Mouse (Mus musculus) induced T-regulatory cell, adult 2 months (primary cell): ENCODE data around the gene Frmd4b.
A peak's percentile ranks its signal among the peaks of the same experiment; 100 is the strongest.

Source experiments
- DNase-seq: peaks from one replicate; pipeline ENCODE4 v3.0.0-alpha.2; 2012; ENCODE audit warnings: low read depth

Frmd4b gene

GRCm38 (mm10) chr6:97579704-97580103 lies 37.6 kb downstream of the Frmd4b start:
- no peak for DNase-seq

- DNase-seq = no peak
These were observed 39.1 kb downstream of the Frmd4b start for GRCm38 (mm10) chr6:97578210-97578609.

- no peak for DNase-seq
These were observed 40.0 kb downstream of the Frmd4b start for GRCm38 (mm10) chr6:97577349-97577748.

GRCm38 (mm10) chr6:97576565-97577346 lies 40.6 kb downstream of the Frmd4b start:
- DNase-seq = no peak

- no peak for DNase-seq
These were observed 41.2 kb downstream of the Frmd4b start for GRCm38 (mm10) chr6:97576096-97576495.

- DNase-seq = no peak
These were observed 42.4 kb downstream of the Frmd4b start for GRCm38 (mm10) chr6:97574973-97575372.

GRCm38 (mm10) chr6:97572226-97572625 lies 45.1 kb downstream of the Frmd4b start:
- DNase-seq = no peak

- DNase-seq = no peak
These were observed 48.8 kb downstream of the Frmd4b start for GRCm38 (mm10) chr6:97568538-97568937.

- no peak for DNase-seq
These were observed 50.6 kb downstream of the Frmd4b start for GRCm38 (mm10) chr6:97566746-97567145.

- DNase-seq = no peak
These were observed 60.2 kb downstream of the Frmd4b start for GRCm38 (mm10) chr6:97557147-97557546.

GRCm38 (mm10) chr6:97555637-97556036 lies 61.7 kb downstream of the Frmd4b start:
- DNase-seq = no peak

- DNase-seq = no peak
These were observed 63.9 kb downstream of the Frmd4b start for GRCm38 (mm10) chr6:97553431-97553830.

- no peak for DNase-seq
These were observed 64.8 kb downstream of the Frmd4b start for GRCm38 (mm10) chr6:97552573-97552972.

- no peak for DNase-seq
These were observed 65.5 kb downstream of the Frmd4b start for GRCm38 (mm10) chr6:97551884-97552283.

GRCm38 (mm10) chr6:97551161-97551560 lies 66.2 kb downstream of the Frmd4b start:
- DNase-seq = no peak

- no peak for DNase-seq
These were observed 76.9 kb downstream of the Frmd4b start for GRCm38 (mm10) chr6:97540458-97540857.

- no peak for DNase-seq
These were observed 81.4 kb downstream of the Frmd4b start for GRCm38 (mm10) chr6:97535763-97536445.

GRCm38 (mm10) chr6:97531043-97531442 lies 86.3 kb downstream of the Frmd4b start:
- DNase-seq = peak; percentile 27

- DNase-seq = no peak
These were observed 88.2 kb downstream of the Frmd4b start for GRCm38 (mm10) chr6:97528961-97529680.

GRCm38 (mm10) chr6:97526092-97526491 lies 91.2 kb downstream of the Frmd4b start:
- peak; percentile 75 for DNase-seq

- peak; percentile 83 for DNase-seq
These were observed 94.2 kb downstream of the Frmd4b start for GRCm38 (mm10) chr6:97523118-97523517.

GRCm38 (mm10) chr6:97521279-97522038 lies 95.9 kb downstream of the Frmd4b start:
- no peak for DNase-seq
